Mouse (Mus musculus) urinary bladder, postnatal 25 days (tissue): Measurements from ENCODE around the gene Fam13c.

ENCODE experiments used
- DNase-seq: peaks from one replicate; pipeline ENCODE4 v3.0.0; 2022; ENCODE audit warnings: low spot score

Fam13c gene

DNA sequence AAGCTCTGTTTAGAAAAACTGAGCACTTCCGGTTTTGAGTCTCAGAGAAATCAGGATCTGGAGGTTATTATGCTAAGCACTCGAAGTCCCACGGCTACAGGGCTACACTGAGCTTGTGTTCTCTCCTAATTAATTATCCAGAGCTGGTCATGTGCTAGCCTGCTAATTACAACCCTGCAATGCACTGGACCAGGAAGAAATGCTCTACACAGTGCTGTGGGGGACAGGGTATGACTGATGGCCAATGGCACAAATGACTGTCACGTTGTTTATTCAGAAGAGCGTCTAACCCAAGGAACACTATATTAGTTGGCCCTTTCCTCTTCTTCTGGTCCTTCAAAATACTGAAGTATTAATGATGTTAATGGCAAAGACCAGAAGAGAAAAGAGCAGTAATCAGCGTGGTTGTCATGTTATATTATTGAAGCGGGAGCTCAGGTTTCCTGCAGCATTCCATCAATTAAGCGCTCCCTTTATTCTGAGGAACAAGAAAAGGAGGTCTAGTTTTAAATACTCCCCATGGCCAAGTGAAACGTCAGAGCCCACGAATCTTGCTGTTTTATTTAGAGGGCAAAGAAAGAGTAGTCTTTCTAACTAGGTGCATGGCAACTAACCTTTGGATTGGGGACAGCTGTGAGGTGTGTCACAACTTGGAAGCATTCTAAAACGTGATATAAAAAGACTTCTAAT, 18.4 kb downstream of the Fam13c start:
- DNase-seq: no peak

DNA sequence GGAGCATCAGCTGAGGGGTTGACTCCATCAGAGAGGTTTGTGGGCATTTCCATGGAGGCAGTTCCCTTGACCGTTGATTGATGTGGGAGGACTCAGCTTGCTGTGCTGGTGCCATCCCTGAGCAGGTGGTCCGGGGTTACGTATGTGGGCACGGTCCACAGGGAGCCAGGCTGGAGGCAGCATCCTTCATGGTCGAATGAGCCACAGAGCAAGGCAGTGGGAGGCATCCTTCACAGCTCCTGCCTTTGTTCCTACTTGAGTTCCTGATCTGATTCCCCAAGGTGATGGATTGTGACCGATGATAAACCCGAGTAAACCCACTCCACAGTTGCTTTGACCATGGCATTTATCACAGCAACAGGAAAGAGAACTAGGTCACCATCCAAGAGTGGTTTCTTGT, 25.4 kb downstream of the Fam13c start:
- DNase-seq: no peak

DNA sequence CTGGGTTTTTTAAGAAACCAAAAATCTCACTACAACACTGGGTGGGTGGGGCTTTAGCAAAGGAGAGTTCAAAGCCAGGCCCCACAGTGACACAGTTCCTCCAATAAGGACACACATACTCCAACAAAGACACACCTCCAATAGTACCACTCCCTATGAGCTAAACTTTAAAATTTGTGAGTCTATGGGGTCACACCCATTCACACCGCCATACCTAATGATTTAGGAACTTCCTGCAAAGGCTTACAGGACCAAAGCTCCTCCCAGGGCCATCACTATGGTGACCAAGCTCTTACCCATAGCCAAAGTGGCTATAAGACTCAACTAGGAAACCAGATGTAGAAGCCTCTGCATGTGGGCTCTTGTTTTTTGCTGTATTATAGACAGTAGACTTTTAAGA, 30.6 kb downstream of the Fam13c start:
- no peak for DNase-seq

GRCm38 (mm10) chr10:70477741-70478145, 37.5 kb downstream of the Fam13c start:
- DNase-seq: no peak

DNA sequence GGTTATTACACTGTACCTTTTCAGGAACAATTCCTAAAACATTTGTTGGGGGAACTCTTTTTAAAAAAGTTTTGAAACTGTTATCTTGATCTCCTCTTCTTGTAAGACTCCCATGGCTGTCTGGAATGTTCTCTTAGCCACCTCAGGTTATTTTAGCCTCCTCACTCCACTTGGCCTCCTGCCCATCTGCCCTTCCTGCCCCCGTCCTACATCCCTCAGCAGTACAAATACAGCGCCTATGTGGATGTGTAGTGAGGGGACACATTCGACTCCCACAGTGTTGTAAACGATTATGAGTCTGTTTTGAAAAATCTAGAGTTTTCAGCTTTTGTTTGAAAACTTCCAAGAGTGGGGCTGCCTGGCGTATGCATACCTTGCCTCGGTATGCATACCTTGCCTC, 43.5 kb downstream of the Fam13c start:
- DNase-seq: no peak

DNA sequence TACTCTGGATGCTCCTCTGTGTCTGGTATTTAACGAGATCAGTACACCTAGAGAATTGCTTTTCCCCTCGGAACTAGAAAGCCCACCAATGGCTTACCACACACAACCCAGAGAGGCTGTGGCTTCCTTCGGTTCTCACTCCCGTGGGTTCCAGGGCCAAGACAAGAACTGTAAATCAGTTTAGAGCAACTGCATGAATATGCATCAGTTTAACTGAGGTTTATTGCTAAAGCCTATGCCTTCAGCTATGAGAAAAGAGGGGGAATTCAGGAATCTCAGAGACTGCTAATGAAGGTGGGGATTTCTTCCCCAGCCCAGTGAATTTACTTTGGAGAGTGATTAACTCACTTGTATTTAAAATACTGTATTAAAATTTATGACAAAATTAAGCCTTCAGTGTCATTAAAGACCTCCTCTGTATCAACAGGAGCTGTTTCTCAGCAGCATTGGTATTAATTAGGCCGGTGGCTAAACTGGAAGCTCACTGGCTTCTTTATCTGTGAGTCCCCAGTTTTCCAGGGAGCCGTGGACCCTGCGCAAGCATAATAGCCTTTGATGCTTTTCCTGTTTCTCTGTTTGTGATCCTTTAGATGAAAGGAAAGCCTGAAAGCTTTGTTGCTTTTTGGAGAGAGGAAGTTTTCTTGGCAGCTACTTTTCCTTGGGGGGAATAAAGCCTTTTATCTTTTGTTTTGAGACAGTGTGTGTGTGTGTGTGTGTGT, 44.4 kb downstream of the Fam13c start:
- no peak for DNase-seq

DNA sequence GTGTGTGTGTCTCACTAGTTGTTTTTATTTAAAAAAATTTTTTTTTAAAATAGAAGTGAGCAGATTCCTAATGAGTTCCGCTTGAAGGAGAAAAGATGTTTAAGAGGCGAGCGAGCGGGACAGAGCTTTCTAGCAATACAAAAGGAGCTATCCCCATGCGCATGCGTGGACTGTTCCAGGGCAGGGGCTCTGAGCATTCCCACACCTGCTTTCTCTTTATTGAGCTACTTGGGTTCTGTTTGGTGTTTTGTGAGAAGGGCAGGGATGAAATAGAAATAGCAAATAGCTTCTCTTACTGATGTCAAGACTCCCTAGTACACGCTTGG, 45.0 kb downstream of the Fam13c start:
- DNase-seq: no peak

GRCm38 (mm10) chr10:70486651-70487050, 46.4 kb downstream of the Fam13c start:
- DNase-seq: no peak

- DNase-seq: no peak
Measured at GRCm38 (mm10) chr10:70493891-70494290, 53.6 kb downstream of the Fam13c start.

DNA sequence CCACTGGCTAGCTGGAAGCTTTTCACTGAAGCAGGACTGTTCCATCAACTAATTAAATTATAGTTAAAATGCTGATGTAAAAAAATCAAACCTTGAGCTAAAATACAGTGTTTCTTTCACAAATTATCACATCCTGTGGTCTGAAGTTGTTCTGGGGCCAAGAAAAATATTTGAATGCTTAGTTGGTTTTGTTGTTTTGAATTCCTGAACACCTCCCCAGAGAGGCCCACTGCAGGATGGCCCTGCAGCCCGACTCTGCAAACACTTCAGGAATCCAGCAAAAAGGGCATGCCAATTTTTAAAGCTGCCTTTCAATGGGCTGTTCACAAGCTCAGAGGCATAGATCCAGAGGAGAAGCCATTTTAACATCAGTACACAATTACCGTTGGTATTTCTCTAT, 54.2 kb downstream of the Fam13c start:
- DNase-seq: no peak

- DNase-seq: no peak
Measured at GRCm38 (mm10) chr10:70495106-70496104, 55.1 kb downstream of the Fam13c start.

DNA sequence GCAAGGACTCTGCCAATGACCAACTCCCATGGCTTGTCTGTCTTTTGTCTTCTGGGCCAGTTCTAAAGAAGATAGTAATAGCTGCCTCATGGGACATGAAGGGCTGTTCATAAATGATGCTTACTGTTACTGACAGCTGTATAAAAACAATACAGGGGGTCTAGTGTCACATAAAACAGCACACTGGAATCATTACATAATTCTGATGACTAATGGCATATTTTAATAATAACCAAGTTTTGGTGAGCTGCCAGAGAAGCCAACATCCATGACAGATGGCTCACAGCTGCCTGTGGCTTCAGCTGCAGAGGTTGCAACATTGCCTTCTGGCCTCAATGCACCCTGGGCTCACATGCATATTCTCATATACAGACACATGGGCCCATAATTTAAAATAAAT, 56.7 kb downstream of the Fam13c start:
- DNase-seq: no peak

DNA sequence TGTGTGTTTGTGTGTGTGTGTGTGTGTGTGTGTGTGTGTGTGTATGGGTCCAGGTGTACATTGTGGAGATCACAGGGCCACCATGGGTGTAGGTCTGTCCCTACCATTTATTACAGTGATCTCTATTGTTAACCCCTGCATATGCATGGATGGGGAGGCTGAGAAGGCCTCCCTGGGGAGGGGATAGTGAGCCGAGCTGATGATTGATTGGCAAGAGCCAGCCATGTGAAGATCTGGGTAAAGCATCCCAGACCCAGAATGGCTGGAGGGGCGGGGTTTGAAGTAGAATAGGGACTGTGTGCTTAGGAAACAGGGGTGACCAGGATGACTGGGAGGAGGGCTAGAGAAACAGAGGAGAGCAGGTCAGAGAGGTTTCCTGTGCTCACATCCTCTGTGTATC, 58.0 kb downstream of the Fam13c start:
- DNase-seq: no peak

- DNase-seq: no peak
Measured at GRCm38 (mm10) chr10:70499246-70499645, 59.0 kb downstream of the Fam13c start.

- DNase-seq: no peak
Measured at GRCm38 (mm10) chr10:70504871-70505270, 64.6 kb downstream of the Fam13c start.

DNA sequence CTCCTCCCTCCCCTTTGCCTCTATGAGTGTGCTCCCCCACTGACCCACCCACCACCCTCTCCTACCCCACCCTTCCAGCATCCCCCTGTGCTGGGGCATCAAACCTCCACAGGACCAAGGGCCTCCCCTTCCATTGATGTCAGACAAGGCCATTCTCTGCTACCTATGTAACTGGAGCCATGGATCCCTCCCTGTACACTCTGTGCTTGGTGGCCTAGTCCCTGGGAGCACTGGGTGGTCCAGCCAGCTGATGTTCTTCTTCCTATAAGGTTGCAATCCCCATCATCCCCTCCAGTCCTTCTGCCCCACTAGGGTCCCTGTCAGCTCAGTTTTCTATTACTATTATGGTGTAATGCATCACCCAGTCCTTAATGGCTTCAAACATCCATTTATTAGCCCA, 65.1 kb downstream of the Fam13c start:
- no peak for DNase-seq

DNA sequence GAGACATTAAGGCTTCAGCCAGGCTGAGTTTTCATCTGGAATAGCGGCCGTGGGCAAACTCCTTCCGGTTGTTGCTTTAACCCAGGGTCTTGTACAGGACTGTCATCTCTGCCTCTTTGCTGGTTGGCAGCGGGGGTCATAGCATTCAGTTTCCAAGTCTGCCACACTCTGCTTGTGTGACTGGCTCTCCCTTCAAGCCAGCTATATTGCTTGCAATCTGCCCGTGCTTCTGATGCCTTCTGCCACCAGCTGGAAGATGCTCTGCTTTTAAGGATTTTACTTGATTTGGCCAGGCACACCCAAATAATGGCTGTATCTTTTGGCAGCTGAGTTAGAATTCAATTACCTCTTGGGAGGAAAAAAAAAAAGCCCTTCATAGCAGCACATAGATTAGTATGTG, 65.6 kb downstream of the Fam13c start:
- no peak for DNase-seq

GRCm38 (mm10) chr10:70506499-70507168, 66.4 kb downstream of the Fam13c start:
- no peak for DNase-seq

DNA sequence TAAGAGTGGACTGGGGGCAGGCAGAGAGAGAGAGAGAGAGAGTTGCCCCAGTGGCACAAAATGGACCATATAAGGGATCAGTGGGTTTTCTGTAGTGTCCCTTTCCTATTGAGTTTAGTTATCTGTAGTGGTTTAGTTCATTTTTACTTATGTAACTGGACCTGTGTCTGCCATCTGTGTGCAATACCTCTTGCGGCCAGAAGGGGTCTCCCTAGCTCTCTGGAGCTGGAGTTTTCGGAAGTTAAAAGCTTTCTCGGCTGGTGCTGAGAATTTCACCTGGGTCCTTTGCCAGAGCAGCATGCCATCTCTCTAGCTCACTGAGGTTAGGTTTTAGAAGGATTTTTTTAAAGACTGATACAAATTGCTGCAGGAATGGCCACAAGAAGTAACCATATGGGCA, 67.6 kb downstream of the Fam13c start:
- DNase-seq: no peak

- no peak for DNase-seq
Measured at GRCm38 (mm10) chr10:70514848-70515247, 74.6 kb downstream of the Fam13c start.

- DNase-seq: no peak
Measured at GRCm38 (mm10) chr10:70516661-70517060, 76.4 kb downstream of the Fam13c start.

DNA sequence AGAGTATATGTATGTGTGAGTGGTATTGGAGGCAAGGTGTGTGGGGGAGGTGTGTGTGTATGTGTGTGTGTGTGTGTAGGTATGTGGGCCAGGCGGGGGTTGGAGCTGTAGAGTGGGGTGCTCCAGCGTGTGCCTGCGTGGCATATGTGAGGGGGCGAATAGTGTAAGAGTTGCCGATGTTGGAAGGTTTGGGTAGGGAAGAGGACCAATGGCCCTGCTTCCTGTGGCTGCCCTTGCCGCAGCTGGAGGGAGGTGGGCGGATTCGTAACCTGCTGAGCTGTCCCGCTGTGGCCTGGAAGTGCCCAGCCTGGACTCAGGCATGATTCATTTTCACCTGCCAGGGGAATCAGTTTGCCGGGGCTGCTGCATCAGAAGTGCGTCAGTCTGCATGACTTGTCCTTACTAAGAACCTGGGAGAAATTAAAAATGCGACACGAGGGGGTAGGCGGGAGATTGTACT, 79.4 kb downstream of the Fam13c start:
- no peak for DNase-seq
